Mouse (Mus musculus) cerebellum, adult (tissue): ENCODE data around the gene Lmo1.

Source experiments
- ATAC-seq: cut with Nextera tagmentation; 2 replicates; pipeline ENCODE4 v1.9.2; 2017; ENCODE audit warnings: mild to moderate bottlenecking, moderate library complexity, mixed read lengths; ENCODE audit not compliant: insufficient number of reproducible peaks, low FRiP score, low TSS enrichment

Lmo1 gene

DNA sequence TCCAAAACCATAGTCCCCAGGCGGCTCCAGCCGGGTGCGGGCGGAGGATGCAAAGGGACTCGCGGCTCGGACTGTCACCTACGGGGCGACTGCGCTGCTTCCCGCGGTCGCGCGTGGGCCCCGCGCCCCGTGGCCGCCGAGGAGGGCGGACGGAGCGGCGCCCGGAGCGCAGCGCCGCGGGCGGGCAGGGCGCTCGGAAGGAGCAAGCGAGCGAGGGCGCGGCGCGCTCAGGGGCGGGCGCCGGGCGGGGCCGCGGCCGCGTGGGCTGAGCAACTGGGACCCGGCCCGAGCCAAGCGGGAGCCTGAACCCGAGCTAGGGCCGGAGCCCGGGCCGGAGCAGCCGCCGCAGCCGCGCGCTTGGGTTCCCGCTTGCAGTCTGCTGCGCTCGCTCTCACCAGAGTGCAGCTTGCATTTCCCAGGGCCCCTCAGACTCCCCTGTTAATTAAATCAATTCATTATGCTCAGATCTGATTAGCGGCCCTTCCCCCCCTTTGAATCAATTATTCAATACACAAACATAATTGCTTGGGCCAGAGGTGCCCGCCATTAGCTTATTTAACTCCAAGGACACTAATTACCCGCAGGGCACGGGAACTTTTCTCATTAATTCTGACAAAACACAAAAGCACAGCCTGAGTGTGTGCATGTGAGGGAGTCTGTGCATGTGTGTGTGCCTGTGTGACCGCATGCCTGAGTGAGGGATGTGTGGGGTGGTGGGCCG lies at the start of gene Lmo1:
Gene Lmo1 (minus strand): TSS at position 259 of the 721 bp plus-strand sequence.
- peak; percentile 38; the same call in 1 of the 2 replicates for ATAC-seq

DNA sequence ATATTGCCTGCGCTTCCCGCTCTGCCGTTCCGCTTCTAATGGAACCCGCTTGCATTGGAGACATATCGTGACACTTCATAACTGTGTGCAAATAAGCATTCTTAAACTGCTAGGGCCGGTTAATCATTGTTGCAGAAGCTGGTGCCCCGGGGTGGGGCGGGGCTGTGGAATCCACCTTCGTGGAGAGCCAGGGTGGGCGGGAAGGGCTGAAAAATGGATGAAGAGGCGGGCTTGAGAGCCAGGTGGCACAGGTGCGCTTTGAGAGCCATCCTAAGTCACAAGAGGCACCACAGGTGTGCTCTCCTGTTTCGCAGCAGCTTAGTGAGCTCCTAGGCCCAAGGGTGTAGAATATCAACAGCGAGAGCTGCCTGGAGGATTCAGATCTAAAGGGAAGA lies 46.7 kb upstream of the Lmo1 start:
- no peak for ATAC-seq

DNA sequence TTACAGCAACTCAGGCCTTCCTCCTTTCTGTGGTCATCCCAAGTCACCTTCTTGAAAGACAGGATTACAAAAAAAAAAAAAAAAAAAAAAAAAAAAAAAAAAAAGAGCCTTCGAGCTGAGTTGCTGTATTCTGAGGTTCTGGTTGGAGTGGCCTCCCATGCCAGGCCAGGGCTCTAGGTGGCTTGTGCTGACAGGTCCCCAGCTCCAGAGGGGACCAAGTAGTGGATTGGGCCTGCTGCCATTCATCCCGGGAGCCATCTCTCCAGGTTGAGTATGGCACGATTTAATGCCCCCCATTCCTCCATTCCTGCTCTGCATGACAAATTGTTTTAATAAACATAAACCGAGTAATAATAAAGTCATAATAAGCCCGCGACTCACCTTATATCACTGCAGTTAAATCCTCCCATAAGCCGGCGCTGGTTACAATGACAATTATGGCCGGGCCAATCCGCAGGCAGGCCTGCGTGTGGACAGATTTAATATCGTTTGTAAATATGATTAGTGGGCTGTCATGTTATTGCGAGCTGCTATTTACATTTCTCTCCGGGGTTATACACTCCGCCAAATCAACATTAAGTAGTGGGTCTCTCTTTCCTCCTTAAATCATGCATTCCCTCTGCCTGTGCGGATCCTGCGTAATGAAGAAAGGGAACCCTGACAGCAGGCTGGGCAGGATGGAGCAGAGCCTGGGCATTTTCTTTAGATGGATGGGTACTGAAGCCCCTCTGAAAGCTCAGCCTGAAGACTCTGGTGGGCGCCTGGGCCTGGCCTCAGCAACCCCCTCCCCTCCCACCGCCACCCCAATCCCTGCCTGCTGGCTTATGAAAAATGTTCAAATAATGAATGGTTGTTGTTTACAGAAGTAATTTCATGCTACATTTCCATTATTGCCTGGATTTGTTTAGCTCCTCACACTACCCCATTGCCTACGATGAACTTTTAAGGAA lies 46.0 kb upstream of the Lmo1 start:
- ATAC-seq: no peak

DNA sequence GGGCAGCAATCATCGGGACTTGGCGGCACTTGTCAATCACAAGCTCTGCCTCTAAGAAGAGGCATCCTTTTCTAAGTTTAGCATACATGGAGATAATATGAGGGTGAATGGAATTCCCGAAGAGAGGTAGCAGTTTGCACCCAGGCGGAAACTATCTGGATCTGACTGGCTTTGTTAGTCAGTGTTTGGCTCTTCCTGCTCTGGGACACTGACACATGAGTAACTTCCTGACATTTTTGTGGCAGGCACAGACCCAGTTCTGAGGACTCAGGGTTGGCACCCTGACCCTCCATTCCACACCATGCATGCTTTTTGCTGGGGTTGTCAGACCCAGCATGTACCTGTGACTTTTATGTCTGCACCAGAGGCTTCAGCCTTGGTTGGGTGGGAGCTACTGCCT lies 45.0 kb upstream of the Lmo1 start:
- no peak for ATAC-seq

DNA sequence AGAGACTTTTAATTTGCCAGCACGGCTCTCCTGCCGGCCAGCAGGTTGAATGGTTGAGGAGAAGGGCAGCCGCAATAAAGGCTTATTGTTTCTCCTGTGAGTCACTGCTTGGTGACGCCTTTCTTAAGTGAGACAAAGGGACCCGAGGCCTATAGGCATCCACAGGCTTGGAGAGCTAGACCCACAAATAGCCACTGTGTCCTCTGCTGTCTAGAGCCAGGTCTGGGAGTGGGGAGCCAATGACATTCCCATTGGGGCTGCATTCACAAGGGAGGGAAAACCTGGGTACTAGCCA lies 43.9 kb upstream of the Lmo1 start:
- ATAC-seq: no peak

DNA sequence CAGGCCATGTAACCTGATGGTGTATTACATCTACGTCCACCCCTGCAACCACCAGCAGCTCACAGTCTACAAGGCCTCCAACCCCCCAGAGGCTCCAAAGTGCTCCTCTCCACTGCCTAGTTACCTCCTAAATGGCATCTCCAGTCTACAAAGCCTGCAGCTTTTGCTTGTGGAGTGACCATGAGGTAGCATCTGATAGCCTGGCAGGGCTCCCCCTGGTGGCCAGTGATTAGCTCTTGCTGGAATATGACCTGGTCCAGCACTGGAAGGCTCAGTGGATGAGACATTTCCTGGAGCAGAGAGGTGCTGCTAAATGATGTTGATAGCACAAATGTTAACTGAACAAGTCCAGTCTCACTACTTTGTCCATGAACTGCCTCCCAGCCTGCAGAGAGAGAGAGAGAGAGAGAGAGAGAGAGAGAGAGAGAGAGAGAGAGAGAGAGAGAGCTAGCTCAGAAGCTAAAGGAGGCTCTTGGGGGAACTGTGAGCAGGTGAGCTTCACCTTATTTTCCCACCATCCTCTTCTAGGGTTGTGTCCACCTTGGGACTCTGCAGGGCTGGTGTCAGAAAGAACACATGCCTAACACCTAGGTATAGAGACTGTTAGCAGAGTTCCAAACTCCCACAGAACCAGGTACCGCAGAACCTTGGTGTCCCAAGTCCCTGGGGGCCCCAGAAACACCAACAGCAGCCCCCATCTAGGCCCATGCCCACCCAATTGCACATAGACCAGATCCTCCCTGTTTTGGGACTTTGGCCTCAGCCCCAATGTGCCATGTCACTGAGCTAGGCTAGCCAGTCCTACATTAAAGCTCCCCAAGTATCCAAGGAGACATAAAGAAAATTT lies 43.3 kb upstream of the Lmo1 start:
- ATAC-seq: peak; percentile 87

DNA sequence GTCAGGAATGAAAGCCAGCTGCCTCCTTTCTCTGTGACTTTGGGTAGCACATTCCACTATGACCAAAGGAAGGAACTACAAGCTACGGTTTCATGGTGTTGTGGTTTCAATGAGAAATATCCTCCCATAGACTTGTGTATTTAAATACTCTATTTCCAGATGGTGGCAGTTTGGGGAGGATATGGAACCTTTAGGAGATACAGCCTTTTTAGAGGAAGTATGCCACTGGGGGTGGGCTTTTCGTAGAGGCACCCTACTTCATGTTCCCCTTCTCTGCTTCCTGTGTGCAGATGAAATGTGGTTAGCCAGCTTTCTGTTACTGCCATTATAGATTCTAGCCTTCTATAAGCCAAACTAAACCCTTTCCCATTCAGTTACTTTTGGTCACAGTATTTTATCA lies 34.8 kb upstream of the Lmo1 start:
- ATAC-seq: no peak

DNA sequence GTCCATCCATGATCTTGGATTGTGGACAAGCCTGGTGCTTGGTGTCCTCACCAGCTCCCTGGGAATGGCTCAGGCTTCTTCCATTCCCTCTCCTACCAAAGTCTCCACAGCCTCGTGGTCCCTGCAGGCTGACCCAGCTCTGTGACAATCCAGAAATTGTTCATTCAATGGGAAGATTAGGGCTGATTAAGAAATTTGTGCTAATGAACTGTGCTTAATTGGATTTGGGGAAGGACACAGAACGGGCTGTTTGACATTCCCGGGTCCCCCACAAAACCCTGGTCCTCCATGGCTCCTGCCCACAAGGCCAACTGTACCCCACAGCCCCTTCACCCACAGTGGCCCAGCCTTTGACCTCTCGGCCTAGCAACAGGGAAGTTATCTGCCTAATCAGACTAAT lies 32.8 kb upstream of the Lmo1 start:
- ATAC-seq: no peak

DNA sequence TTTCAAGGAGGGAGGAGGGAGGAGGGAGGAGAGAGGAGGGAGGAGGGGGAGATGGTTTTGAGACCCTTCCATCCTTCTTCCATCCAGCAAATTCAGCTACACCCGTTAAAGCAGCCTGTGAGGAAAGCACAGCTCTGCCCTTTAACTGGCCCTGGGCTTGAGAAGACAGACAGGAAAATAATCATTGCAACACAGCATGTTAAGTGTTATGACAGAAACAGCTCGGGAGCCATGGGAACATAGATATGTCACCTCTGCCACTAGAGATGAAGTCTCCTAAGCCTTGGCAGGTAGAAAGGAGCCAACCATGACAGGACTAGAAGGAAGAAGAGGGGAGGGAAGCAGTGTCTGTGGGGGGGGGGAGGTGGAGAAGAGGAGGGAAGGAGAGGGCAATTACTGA lies 31.4 kb upstream of the Lmo1 start:
- no peak for ATAC-seq

DNA sequence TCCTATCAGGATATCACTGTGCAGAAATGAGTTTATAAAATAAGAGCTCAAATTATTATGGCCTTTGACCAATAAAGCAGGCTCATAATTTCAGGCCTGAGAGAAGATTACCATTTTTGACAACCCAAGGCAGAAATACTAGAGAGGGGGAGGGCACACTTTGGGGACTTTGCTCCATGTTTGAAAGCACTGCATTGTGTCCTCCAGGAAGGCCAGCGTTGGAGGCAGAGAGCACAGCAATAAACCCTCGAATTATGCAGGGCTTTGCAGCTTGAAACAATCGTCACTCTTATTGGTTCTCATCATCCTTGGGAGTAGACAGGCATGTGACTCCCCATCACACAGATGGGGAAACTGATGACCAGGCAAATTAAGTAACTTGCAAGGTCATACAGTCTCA lies 28.1 kb upstream of the Lmo1 start:
- ATAC-seq: no peak

DNA sequence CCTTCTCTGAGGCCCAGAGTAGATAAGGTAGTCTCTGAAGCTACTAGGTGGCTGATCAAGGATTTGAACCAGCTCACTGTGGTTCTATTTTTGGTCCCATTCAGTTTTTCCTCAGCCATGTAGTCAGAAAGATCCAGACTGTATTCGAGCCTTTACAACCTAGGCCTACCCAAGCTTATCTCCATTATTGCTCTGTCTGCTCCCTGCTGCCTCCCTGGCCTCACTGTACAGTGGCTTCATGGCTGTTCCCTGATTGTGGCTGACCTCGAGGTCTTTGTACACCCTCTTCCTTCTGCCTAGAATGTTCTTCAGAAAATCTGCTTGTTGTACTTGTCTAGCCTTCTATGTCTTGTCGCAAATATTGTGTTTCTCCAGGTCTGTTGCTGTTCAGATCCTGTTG lies 25.6 kb upstream of the Lmo1 start:
- ATAC-seq: no peak

DNA sequence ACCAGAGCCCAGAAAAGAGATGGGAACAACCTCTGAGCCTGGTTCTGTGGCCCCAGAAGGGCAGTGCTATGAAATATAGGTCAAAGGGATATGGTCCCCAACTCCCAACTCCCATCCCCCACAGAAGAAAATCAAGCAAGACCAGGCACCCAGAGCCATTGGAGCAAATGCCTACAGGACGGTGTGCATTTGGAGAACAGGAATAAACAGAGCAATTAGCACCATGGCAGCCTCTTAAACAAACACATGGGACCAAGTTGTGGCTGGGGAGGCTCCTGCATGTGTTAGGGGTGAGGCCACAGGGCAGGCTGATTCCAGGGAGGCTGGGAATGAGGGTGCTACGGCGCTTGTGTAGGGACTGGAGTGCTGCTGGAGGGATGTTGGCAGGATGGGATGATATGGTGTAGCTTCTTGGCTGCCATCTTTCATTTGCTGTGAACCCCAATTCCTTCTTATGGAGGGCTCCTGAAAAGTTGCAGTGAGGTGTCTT lies 22.2 kb upstream of the Lmo1 start:
- ATAC-seq: no peak

DNA sequence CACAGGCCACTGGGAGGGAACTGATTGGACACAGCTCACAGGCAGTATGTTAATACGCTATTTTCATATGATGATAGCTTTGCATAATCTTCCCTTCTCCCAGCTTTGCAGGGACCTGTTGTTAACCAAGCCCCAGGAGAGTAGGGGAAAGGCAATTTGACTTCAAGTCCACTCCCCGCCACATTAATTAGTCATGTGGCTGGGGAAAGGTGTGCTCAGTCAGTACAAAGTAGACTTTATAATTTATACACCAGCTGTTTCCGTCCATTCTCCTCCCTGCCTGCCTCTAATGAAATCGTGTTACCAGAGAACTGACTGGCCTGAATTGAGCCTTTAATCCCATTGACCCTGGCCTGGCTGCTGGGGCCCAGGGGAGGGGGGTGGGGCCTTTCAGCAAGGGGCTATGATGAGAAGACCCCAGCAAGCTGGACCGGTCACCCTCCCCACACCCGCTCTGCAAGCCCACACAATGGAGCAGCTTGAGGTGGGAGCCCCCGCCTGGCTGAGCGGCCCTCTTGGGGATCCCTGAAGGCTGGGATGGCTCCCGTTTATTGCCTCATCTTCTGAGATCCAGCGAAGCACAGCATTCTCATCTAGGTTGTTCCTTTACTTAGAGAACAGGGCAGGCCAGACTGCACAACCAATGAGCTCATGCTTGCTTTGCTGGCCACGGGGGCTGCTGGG lies 21.5 kb upstream of the Lmo1 start:
- ATAC-seq: no peak

DNA sequence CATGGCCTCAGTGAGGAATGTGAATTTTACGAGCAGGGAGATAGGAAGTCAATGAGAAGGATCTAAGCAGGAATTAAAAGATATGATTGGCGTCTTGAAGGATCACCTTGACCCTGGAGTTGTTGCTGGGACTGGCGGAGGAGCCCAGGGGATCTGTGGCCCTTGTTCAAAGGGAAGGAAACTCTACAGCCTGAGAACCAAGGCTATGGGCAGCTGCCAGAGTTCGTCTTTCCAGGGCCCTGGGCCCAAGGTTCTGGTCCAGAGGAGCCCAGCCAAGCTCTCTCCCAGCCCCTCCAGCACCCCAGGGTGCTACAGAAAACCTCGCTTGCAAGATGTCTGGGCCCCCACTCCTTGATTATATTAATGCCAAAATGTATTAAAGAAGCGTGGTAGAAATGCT lies 21.0 kb upstream of the Lmo1 start:
- no peak for ATAC-seq

DNA sequence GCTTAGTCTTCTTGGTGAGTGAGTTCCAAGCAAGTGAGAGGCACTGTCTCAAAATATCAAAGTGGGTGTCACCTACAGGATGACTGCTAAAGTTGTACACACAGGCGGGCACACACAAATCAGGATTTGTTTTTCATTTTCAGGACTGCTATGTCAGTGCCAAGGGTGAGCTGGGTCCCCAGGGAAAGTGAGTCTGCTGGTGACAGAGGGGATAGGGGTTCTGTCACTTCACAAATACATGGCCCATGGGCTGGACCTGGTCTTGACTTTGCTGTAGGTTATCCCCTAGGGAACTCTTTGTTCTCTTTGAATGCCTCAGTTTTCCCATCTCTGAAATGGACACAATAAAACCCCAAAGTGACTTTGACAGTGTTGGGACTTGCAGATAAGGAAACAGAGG lies 19.8 kb upstream of the Lmo1 start:
- ATAC-seq: no peak

DNA sequence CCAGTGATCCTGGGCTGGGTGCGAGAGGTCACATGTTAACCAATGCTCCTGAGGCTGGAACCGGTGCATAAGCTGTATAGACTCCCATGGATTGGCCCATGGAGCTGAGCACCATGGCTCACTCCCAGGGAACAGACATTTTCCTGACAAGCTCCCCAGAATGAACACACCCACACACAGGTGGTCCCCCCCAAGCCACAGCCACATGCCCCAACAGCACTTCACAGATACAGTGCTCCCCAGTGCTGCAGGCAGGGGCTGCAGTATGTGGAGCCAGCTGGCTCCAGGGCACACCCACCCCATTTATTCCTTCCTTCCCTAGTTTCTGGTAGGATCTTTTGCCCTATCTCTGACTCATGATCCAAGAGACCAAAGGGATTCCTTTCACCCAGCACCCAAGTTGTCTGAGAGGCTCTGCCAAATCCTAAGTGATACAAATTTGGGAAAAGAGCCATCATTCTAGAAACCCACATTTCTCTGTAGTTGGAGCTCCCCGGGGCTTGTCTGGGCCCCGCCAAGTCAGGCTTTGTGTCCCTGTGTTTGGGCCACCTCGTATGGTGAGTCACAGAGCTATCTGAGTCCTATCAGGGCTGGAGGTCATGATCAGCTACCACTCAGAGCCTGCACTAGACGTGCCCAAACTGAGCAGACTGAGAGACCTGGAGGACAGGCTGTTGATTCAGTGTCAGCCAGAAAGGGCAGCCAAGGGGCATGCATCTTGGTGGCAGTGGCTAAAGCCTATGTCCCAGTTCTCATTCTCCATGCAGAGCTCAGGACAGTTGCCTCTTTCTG lies 12.4 kb upstream of the Lmo1 start:
- ATAC-seq: no peak

DNA sequence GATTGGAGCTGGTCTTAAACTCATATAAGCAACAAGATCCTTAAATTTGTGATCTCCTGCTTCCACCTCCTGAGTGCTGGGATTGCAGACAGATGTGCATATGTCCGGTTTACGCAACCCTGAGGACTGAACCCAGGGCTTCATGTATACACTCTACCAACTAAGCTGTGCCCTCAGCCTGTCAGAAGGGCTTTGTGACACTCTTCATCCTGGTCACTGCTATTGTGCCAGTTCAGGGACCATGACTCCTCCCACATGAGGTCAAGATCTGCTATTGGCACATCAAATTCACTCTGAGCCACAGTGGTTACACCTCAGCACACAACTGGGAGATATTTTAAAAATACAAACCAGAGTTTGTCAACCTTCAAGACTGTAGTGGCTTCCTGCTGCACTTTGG lies 11.0 kb upstream of the Lmo1 start:
- ATAC-seq: no peak

DNA sequence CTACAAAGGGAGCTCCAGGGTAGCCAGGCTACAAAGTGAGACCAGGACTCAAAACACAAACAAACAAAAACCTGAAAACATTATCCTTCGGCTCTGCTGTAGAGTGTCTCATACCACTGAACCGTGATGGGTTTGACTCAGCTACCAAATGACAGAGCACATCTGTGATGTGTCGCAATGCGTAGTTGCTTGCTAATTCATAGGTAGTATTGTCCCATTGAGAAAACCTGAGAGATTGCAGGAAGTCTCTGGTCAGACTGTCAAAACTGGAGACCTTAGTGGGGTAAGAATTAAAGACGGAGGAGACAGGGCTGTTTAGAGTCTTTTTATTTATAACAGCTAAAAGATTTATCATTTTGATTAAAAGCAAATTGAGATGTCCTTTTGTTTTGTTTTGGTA lies 10.6 kb upstream of the Lmo1 start:
- no peak for ATAC-seq

DNA sequence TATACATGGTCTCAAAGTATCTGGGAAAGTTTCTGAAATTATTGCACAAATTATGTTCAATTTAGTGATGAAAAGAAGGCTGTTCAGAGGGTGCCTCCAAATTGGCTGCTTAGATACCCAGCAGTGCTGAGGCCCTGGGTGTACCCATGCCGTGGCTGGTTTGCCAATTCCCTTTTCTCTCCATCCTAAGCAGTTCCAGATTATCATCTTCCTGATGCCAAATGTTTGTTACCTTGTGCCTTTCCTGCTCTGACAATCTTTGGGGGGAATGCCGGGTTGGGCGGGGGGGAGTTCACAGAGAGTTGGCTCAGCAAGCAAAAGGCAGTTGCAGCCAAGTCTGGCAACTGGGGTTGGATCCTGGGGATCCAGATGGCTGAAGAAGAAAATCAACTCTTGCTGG lies 1.7 kb upstream of the Lmo1 start:
- no peak for ATAC-seq
